Mouse (Mus musculus): ENCODE measurements around the gene Nxph1. TPM values are rescaled to one million over a fixed set of nuclear protein-coding genes. Genes with fewer than 3 reads are reported as not detected.

Gene Nxph1
- polyA plus RNA-seq, 1 experiment from 2014 or later, result 1.0 TPM

DNA sequence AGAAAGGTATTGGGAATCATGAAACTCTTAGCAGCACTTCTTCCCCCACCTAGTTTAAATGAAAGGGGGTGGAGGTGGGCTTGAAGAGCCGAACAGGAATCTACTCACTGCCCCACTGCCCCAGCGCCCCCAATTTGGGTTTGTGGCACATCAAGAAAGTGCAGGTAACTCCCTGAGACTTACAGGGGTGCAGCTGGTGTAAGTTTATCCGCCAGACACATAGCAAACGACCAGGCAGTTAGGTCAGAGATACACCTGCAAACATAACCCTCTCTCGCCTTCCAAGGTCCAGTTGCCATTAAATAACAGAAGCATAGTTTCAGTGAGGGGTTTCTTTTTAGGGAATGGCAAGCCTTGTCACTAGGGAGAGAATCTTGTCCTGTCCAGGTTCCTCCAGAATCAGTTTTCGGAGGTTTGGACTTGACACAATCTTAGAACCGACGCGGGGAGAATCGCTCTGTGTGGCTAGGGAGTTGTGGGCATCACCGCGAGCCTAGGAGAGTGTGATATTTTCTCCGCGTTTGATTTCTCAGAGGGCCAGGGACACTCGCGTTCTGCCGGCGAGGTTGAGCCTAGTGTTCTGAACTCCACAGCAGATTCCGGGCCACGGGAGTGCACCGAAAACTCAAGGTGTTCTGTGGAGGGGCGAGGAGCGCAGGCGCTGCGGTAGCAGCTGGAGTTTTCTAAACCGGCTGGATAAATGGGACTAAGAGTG lies 2.5 kb downstream of the Nxph1 start:
- Histone ChIP-seq H3K27me3 (ENCODE audit: poor library complexity, severe bottlenecking) (peaks cover 98% of the 10 kb centered on the region), H3K27ac (no peak overlapping the region), H3K4me1 (peaks cover 42% of the 10 kb centered on the region), H3K4me3 (peak overlapping the region; percentile 58), H3K9me3 (no peaks in the 10 kb centered on the region), H3K36me3 (replicated peaks) (no peaks in the 10 kb centered on the region)
- under 1% methylated on average over 26 of the region's 26 CpGs for WGBS
- DNase-seq (ENCODE audit: extremely low spot score, low spot score), result no peak

DNA sequence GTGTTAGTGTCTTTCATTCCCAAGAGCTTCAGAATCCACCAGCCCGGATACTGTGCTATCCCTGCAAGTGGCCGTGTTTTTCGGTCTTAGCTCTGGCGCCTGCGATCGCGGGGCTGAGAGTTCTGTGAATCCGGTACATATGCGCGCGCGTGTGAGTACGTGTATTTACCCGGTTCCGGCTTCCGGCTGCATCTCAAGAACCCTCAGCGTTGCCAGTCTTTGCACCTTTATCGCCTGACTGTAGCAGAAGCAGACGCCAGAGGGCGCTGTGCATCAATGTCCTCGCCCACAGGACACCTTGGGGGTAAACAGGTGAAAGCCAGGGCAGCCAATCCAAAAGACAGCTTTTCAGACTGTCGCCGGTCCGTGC lies 3.1 kb downstream of the Nxph1 start:
- H3K27ac ChIP-seq, result no peak overlapping the region

DNA sequence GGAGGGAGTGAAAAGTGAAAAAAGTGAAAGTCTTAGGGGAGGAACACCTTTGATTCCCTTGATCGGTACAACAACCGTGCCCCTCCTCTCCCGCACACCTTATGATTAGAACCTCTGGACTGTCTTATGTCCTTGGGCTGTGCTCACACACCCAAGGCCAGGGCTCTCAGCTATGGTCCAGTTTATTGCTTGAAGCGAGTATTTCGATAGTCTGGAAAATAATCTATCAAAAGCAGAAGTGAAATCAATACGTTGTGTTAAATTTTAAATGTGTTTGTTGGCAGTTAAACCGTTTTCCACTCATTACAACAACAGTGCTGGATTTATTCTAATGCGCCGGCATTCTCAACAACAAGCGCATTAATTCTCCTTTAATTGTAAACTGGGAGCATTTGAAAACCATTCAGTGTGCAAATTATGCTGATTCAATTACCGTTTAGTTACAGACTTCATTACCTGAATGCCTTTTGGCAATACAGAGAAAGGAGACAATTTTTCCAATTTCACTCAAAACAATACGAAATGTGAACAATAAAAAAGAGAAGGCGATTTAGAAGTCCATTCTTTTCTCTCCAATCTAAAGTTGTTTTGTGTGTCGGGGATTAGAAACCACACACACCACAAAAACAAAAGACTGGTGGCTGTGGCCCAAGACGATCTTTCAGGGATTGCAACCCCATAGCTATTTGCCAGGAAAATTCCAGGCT lies 3.8 kb downstream of the Nxph1 start:
- H3K4me1 ChIP-seq, result peaks cover 55% of the 10 kb centered on the region
- no peak overlapping the region for H3K27ac ChIP-seq
- H3K9me3 ChIP-seq, result no peaks in the 10 kb centered on the region
- no peaks in the 10 kb centered on the region for H3K36me3 ChIP-seq (replicated peaks)
- 7% methylated on average over 15 of the region's 15 CpGs for WGBS
- DNase-seq (ENCODE audit: extremely low spot score, low spot score), result no peak
- peaks cover 100% of the 10 kb centered on the region for H3K27me3 ChIP-seq (ENCODE audit: poor library complexity, severe bottlenecking)
- peak overlapping the region; percentile 58; the same call in 1 of the 2 replicates for H3K4me3 ChIP-seq

More for the DNA sequence above, 3.1 kb downstream of the Nxph1 start:
- peak overlapping the region; percentile 58 for H3K4me3 ChIP-seq
- peak; percentile 82 for DNase-seq (ENCODE audit: extremely low spot score, low spot score)
- no peaks in the 10 kb centered on the region for H3K9me3 ChIP-seq
- H3K27me3 ChIP-seq (ENCODE audit: poor library complexity, severe bottlenecking), result peaks cover 99% of the 10 kb centered on the region
- H3K4me1 ChIP-seq, result peaks cover 48% of the 10 kb centered on the region
- under 1% methylated on average over 24 of the region's 24 CpGs for WGBS
- no peaks in the 10 kb centered on the region for H3K36me3 ChIP-seq (replicated peaks)

DNA sequence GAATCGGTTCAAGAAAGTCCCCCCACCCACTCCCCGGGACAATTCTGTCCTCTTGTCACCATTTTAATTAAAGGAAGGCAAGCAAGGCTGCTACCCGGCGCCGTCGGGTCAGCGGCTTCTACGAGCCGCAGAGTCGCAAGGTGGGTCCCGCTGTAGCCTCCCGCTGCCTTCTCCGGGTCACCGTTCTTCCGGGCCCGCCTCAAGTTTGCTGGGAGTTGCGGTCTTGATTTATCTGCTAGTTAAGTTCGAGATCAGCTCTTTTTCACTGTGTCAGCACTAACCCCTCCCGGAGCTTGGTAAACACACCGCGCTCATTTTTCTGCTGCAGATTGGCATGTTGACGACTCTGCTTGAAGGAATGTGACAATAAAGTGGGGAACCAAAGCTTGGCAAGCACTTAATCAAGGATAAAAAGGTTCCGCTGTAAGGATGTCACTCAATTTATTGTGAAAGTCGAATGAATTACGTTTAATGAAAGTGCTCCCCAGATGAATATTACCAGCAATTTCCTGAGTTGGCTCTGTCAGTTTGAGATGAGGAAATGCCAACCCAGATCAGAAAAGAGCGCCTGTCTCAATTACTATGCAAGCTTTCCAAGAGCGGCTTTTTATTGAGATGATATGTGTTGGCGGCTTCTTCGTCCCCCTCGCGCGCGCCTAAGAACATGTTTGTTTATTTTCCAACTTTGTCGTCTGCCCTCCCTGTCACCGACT lies 7.7 kb downstream of the Nxph1 start:
- H3K27ac ChIP-seq, result no peak overlapping the region
- H3K9me3 ChIP-seq, result no peaks in the 10 kb centered on the region
- H3K27me3 ChIP-seq (ENCODE audit: poor library complexity, severe bottlenecking), result peaks cover 90% of the 10 kb centered on the region
- H3K4me1 ChIP-seq, result peaks cover 40% of the 10 kb centered on the region
- peak; percentile 29 for DNase-seq (ENCODE audit: extremely low spot score, low spot score)
- peak overlapping the region; percentile 43 for H3K4me3 ChIP-seq
- no peaks in the 10 kb centered on the region for H3K36me3 ChIP-seq (replicated peaks)
- under 1% methylated on average over 35 of the region's 35 CpGs for WGBS

DNA sequence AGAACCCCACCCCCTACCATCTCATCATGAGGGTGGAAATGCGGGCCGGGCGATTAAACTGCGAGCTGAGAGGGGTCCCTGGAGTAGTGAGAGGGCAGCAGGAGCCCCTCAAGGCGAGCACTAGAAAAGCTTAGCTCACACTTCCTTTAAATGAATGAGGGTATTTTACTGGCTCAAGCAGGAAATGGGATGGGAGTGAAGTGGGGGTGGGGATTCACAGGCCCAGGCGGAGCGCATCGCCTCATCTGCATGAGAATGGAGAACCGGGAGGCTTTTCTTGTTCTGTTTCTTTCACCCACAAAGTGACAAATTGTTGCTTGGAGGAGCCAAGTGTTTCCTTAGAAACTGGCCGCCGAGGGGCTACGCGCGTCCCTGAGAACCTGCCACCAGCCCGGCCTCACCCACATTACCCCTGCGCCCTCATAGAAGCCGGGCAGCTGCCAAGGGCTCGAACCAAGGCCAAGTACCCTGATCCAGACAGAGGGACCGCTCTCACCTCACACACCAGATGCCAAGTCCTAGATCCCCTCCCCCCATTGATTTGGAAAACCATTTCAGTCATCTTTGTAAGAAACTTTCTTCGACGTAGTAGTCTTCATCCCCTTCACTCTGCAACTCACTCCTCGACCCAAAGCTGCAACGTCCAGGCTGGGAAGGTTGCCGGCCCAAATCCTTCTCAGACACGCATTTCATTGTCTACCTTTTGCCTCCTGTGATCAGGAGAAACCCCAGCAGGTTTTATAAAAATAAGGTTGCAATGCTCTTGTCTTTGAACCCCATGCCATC lies 8.7 kb downstream of the Nxph1 start:
- Histone ChIP-seq H3K36me3 (replicated peaks) (no peaks in the 10 kb centered on the region), H3K27ac (no peak overlapping the region), H3K27me3 (ENCODE audit: poor library complexity, severe bottlenecking) (peaks cover 81% of the 10 kb centered on the region), H3K9me3 (no peaks in the 10 kb centered on the region), H3K4me1 (peaks cover 31% of the 10 kb centered on the region), H3K4me3 (peak overlapping the region; percentile 43)
- DNase-seq (ENCODE audit: extremely low spot score, low spot score), result peak; percentile 59
- WGBS, result 2% methylated on average over 25 of the region's 25 CpGs

GRCm38 (mm10) chr6:8957529-8957887 lies 9.3 kb downstream of the Nxph1 start:
- DNase-seq (ENCODE audit: extremely low spot score, low spot score), result peak; percentile 63
- Histone ChIP-seq H3K9me3 (no peaks in the 10 kb centered on the region), H3K27ac (no peak overlapping the region), H3K4me1 (peaks cover 31% of the 10 kb centered on the region), H3K36me3 (replicated peaks) (no peaks in the 10 kb centered on the region), H3K27me3 (ENCODE audit: poor library complexity, severe bottlenecking) (peaks cover 75% of the 10 kb centered on the region), H3K4me3 (peak overlapping the region; percentile 43)
- whole genome bisulfite sequencing, result under 1% methylated on average over 15 of the region's 15 CpGs

- WGBS, result 3% methylated on average over 28 of the region's 28 CpGs
- Histone ChIP-seq H3K36me3 (replicated peaks) (no peaks in the 10 kb centered on the region), H3K4me1 (peaks cover 31% of the 10 kb centered on the region), H3K4me3 (peak overlapping the region; percentile 43), H3K9me3 (no peaks in the 10 kb centered on the region), H3K27me3 (ENCODE audit: poor library complexity, severe bottlenecking) (peaks cover 67% of the 10 kb centered on the region), H3K27ac (no peak overlapping the region)
- DNase-seq (ENCODE audit: extremely low spot score, low spot score), result peak; percentile 46
These were observed 10.1 kb downstream of the Nxph1 start for GRCm38 (mm10) chr6:8958081-8958919.

DNA sequence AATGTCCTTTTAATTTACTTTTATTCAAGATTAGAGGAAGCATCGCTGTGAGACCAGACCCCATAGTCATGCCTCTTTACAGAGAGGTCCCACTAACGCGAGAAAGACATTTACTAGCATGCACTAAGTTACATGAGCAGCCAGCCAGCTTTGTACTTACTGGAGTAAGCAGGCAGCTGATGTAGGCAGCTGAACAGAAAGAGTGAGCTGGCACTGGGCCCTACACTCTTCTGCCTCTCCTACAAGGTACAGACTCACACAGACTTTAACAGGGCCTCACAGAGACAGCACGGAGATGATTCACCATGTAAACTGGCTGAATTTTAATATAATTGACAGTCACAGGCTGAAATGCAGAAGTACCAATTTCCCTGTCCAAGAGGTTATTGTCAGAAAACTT lies 11.6 kb downstream of the Nxph1 start:
- peaks cover 31% of the 10 kb centered on the region for H3K4me1 ChIP-seq
- H3K27ac ChIP-seq, result no peak overlapping the region
- no peak for DNase-seq (ENCODE audit: extremely low spot score, low spot score)
- no peaks in the 10 kb centered on the region for H3K36me3 ChIP-seq (replicated peaks)
- H3K4me3 ChIP-seq, result no peak overlapping the region
- WGBS, result 82% methylated on average over 4 of the region's 4 CpGs
- peaks cover 52% of the 10 kb centered on the region for H3K27me3 ChIP-seq (ENCODE audit: poor library complexity, severe bottlenecking)
- H3K9me3 ChIP-seq, result no peaks in the 10 kb centered on the region

DNA sequence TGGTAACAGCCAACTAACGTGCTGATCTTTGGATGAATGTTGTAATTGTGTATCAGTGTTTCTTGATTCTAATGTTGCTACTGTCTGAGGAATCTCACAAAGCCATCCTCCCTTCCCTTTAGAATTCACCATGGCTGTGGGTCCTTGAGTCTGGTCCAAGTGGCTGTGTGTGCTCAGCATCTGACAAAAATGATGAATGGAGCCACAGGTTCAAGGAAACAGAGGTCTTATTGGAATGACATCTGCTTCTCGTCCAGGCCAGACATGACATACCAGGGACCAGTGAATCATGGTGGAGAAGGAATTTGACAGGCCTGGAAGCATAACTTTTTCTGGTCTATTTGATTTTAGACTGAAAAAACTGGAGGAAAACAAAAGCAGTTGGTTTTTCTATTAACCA lies 22.3 kb downstream of the Nxph1 start:
- H3K4me3 ChIP-seq, result no peak overlapping the region
- no peaks in the 10 kb centered on the region for H3K36me3 ChIP-seq (replicated peaks)
- 78% methylated on average over 2 of the region's 2 CpGs for WGBS
- H3K27me3 ChIP-seq (ENCODE audit: poor library complexity, severe bottlenecking), result no peaks in the 10 kb centered on the region
- H3K9me3 ChIP-seq, result no peaks in the 10 kb centered on the region
- H3K27ac ChIP-seq, result no peak overlapping the region
- H3K4me1 ChIP-seq, result no peaks in the 10 kb centered on the region
- no peak for DNase-seq (ENCODE audit: extremely low spot score, low spot score)

GRCm38 (mm10) chr6:8979237-8979871 lies 31.1 kb downstream of the Nxph1 start:
- WGBS, result 55% methylated on average over 4 of the region's 4 CpGs

DNA sequence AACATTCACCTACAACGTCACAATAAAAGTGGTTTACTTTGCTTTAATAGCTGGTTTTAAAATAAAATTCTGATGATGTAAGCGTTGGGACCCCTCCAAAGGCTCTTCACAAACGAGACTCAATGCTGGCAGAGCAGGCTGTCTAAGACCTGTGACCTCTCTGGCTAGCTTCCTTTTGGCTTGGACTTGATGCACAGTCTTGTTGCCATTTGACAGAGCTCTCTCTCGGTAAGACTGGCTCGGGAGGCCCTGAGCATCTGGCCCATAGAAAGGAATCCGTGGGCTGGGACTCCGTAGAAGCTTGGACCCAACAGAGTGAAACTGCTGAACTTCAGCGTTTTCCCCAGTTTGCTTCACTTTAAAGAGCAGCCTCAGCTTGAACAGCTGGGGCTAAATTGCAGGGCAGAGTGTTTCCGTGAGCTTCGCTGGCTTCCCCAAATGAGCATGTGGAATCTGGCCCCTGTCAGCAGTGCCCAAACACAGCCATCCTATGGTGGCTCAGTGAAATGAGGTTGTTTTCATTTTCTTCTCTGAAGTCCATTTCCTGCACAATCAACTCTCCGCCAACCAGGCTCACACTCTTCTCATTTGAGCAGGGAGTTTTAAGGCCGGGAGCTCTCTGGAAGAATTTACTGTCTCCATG lies 48.2 kb downstream of the Nxph1 start:
- Histone ChIP-seq H3K27ac (no peak overlapping the region), H3K36me3 (replicated peaks) (no peaks in the 10 kb centered on the region), H3K27me3 (ENCODE audit: poor library complexity, severe bottlenecking) (no peaks in the 10 kb centered on the region), H3K4me1 (no peaks in the 10 kb centered on the region), H3K4me3 (no peak overlapping the region), H3K9me3 (no peaks in the 10 kb centered on the region)
- no peak for DNase-seq (ENCODE audit: extremely low spot score, low spot score)
- WGBS, result 83% methylated on average over 12 of the region's 12 CpGs

More at GRCm38 (mm10) chr6:8979237-8979871, 31.1 kb downstream of the Nxph1 start:
- Histone ChIP-seq H3K36me3 (replicated peaks) (no peaks in the 10 kb centered on the region), H3K27ac (no peak overlapping the region), H3K9me3 (no peaks in the 10 kb centered on the region), H3K4me3 (no peak overlapping the region), H3K4me1 (peaks cover 10% of the 10 kb centered on the region), H3K27me3 (ENCODE audit: poor library complexity, severe bottlenecking) (no peaks in the 10 kb centered on the region; the same call in 1 of the 2 replicates)
- no peak for DNase-seq (ENCODE audit: extremely low spot score, low spot score)

Measured in forebrain, embryonic 10.5 days (tissue).